Mouse (Mus musculus): ENCODE measurements around the gene Vkorc1. TPM values are rescaled to one million over a fixed set of nuclear protein-coding genes. Genes with fewer than 3 reads are reported as not detected.

Vkorc1 gene
- polyA plus RNA-seq, 1 experiment from 2014 or later, result 38.2 TPM

- under 1% methylated on average over 60 of the region's 60 CpGs for WGBS (ENCODE audit: missing documents)
- Histone ChIP-seq H3K4me3 (ENCODE audit: inconsistent target) (peak within 1 kb of the TSS; percentile 77), H3K27ac (peak within 1 kb of the TSS; percentile 92), H3K36me3 (ENCODE audit: inconsistent target) (peaks cover 38% of the 10 kb centered on the region), H3K79me2 (ENCODE audit: inconsistent target) (peaks cover 86% of the 10 kb centered on the region)
These were observed 18.7 kb downstream of the Vkorc1 start, which contains the start of gene Zfp668 for GRCm38 (mm10) chr7:127876467-127877348. Gene Zfp668 (minus strand): TSS chr7:127876828.

GRCm38 (mm10) chr7:127876041-127876466 lies 19.4 kb downstream of the Vkorc1 start, which contains the start of gene Zfp646:
Gene Zfp646 (plus strand): TSS chr7:127876221.
- Histone ChIP-seq H3K27ac (peak within 1 kb of the TSS; percentile 92), H3K36me3 (ENCODE audit: inconsistent target) (peaks cover 31% of the 10 kb centered on the region), H3K79me2 (ENCODE audit: inconsistent target) (peaks cover 86% of the 10 kb centered on the region), H3K4me3 (ENCODE audit: inconsistent target) (peak within 1 kb of the TSS; percentile 78)
- WGBS (ENCODE audit: missing documents), result under 1% methylated on average over 40 of the region's 41 CpGs

- H3K27ac ChIP-seq, result peak overlapping the region; percentile 65
- peak overlapping the region; percentile 78 for H3K4me3 ChIP-seq (ENCODE audit: inconsistent target)
- H3K36me3 ChIP-seq (ENCODE audit: inconsistent target), result peaks cover 27% of the 10 kb centered on the region
- H3K79me2 ChIP-seq (ENCODE audit: inconsistent target), result peaks cover 86% of the 10 kb centered on the region
- WGBS (ENCODE audit: missing documents), result under 1% methylated on average over 38 of the region's 43 CpGs
These were observed 19.8 kb downstream of the Vkorc1 start for GRCm38 (mm10) chr7:127875627-127876001.

DNA sequence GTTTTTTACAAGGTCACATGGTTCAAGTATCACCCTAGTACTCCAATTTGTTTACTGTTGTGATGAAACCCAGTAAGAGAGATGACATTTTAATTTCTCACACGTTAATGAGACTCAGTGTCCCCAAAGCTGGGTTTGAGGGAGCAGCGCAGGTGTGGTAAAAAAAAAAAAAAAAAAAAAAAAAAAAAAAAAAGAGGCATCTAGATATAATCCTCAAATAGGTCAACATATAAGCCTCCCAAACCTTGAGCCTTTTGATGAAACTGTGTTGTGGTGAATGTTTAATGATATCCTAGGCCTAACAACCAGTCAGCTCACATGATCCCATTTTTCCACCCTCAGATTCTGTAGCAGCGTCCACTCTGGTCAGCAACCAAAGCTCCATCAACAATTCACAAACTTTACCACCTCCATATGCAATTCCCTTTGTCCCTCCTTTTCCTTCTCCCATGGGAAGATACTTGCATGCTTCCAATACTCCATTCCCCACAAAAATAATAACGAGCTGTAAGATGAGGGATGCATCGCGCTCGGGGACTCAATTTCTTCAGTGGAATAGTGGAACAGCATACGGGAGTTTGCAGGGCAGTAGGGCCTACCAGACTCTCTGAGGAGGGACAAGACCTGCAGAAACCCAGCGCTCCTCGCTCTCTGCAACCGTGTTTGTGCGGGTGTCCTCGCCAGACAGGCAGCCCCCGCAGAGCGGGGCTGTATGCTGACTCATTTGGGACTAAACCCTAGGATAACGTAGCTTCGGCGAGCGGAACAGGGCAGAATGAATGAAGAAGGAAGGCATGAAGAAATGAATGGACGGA lies 20.4 kb downstream of the Vkorc1 start:
- 0% methylated on average over 18 of the region's 20 CpGs for WGBS (ENCODE audit: missing documents)
- Histone ChIP-seq H3K79me2 (ENCODE audit: inconsistent target) (peaks cover 86% of the 10 kb centered on the region), H3K27ac (peak overlapping the region; percentile 65), H3K4me3 (ENCODE audit: inconsistent target) (peak overlapping the region; percentile 78), H3K36me3 (ENCODE audit: inconsistent target) (peaks cover 21% of the 10 kb centered on the region)

- Histone ChIP-seq H3K27ac (no peak overlapping the region), H3K4me3 (ENCODE audit: inconsistent target) (no peak overlapping the region), H3K79me2 (ENCODE audit: inconsistent target) (peaks cover 70% of the 10 kb centered on the region), H3K36me3 (ENCODE audit: inconsistent target) (peaks cover 20% of the 10 kb centered on the region)
- WGBS (ENCODE audit: missing documents), result 90% methylated on average over 5 of the region's 5 CpGs
These were observed 25.1 kb downstream of the Vkorc1 start for GRCm38 (mm10) chr7:127870136-127870821.

DNA sequence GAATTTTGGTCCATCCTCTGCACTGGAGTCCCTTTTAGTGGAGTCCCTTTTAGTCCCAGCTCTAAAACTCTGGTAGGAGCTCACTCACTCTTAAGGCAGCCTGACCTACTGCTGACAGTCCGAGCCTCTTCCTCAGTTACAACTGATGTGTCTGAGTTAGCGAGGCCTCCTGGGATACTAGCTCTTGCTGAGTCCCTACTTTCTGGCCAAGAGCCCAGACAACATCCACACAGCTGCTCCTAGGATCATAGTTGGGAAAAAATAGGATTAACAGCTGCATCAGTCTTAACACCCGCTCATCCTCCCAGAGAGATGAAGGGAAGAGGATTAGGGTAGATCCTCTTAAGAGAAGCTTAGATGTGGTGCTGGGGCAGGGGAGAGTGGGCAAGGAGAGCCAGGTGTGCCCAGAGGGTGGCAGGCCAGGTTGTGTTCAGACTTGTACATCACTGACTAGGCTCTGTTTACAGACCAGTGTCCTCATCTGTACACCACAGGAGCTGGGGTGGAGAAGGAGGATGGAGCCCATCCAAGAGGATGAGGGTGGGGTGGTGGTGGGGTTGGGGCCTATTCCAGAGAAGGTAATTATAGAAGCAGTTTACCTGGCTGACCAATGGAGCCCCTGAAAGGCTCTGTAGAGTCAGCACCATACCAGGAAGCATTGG lies 26.1 kb downstream of the Vkorc1 start:
- Histone ChIP-seq H3K27ac (no peak overlapping the region), H3K4me3 (ENCODE audit: inconsistent target) (no peak overlapping the region), H3K36me3 (ENCODE audit: inconsistent target) (peaks cover 20% of the 10 kb centered on the region), H3K79me2 (ENCODE audit: inconsistent target) (peaks cover 60% of the 10 kb centered on the region)
- 91% methylated on average over 3 of the region's 3 CpGs for WGBS (ENCODE audit: missing documents)

GRCm38 (mm10) chr7:127867641-127868040 lies 27.8 kb downstream of the Vkorc1 start:
- peaks cover 44% of the 10 kb centered on the region for H3K79me2 ChIP-seq (ENCODE audit: inconsistent target)
- H3K4me3 ChIP-seq (ENCODE audit: inconsistent target), result no peak overlapping the region
- WGBS (ENCODE audit: missing documents), result 98% methylated on average over 16 of the region's 18 CpGs
- no peak overlapping the region for H3K27ac ChIP-seq
- peaks cover 20% of the 10 kb centered on the region for H3K36me3 ChIP-seq (ENCODE audit: inconsistent target)

- peaks cover 20% of the 10 kb centered on the region for H3K36me3 ChIP-seq (ENCODE audit: inconsistent target)
- no peak overlapping the region for H3K27ac ChIP-seq
- no peak overlapping the region for H3K4me3 ChIP-seq (ENCODE audit: inconsistent target)
- WGBS (ENCODE audit: missing documents), result 97% methylated on average over 12 of the region's 12 CpGs
- peaks cover 32% of the 10 kb centered on the region for H3K79me2 ChIP-seq (ENCODE audit: inconsistent target)
These were observed 29.0 kb downstream of the Vkorc1 start for GRCm38 (mm10) chr7:127866434-127866833.

GRCm38 (mm10) chr7:127858258-127858657 lies 37.2 kb downstream of the Vkorc1 start:
- Histone ChIP-seq H3K79me2 (ENCODE audit: inconsistent target) (no peaks in the 10 kb centered on the region), H3K27ac (no peak overlapping the region), H3K4me3 (ENCODE audit: inconsistent target) (no peak overlapping the region), H3K36me3 (ENCODE audit: inconsistent target) (no peaks in the 10 kb centered on the region)
- WGBS (ENCODE audit: missing documents), result 81% methylated on average over 6 of the region's 6 CpGs

GRCm38 (mm10) chr7:127850906-127851305 lies 44.5 kb downstream of the Vkorc1 start:
- Histone ChIP-seq H3K4me3 (ENCODE audit: inconsistent target) (peak overlapping the region; percentile 23; the same call in 1 of the 2 replicates), H3K36me3 (ENCODE audit: inconsistent target) (peaks cover 19% of the 10 kb centered on the region), H3K27ac (peak overlapping the region; percentile 97), H3K79me2 (ENCODE audit: inconsistent target) (peaks cover 13% of the 10 kb centered on the region; the same call in 1 of the 2 replicates)
- WGBS (ENCODE audit: missing documents), result 41% methylated on average over 5 of the region's 5 CpGs

DNA sequence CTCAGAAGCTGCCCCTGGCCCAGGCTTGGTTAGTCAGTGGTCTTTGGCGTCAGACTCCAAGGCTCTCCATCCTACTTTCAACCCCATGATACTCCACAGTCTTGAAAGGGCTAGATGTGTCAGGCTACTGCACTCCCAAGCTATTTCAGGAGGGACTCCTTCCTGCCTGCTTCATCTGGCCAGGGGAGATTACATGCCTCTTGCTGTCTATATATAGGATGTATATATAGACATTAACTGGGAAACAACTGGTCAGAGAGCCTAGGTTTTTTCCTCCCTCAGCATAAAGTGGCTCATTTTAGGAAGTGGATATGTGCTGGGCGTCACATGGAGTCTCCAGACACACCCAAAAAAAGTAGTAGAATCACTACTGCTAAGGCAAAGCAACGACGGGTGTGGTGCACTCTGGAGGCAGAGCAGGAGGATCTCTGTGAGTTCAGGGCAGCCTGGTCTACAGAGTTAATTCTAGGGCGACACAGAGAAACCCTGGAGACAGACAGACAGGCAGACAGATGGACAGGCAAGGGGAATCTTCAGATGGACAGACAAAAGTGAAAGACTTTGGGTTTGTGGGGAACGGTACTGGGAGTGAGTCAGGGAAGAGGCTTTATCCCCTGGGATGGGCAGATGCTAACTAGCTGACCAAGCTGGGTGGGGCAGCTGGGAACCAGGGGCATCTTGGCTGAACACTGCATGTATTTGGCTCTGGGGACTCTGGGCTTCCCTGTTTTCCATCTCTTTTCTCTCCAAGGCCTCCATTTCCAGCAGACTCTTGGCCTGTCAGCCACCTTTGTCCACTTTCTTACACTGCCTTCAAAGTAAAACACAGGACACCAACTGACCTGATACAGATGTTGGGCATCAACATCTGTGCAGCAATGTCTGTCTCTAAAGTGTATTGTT lies 45.2 kb downstream of the Vkorc1 start:
- Histone ChIP-seq H3K36me3 (ENCODE audit: inconsistent target) (peaks cover 26% of the 10 kb centered on the region), H3K79me2 (ENCODE audit: inconsistent target) (peaks cover 19% of the 10 kb centered on the region; the same call in 1 of the 2 replicates), H3K4me3 (ENCODE audit: inconsistent target) (peak overlapping the region; percentile 23; the same call in 1 of the 2 replicates), H3K27ac (peak overlapping the region; percentile 97)
- WGBS (ENCODE audit: missing documents), result 38% methylated on average over 6 of the region's 6 CpGs

Measured in macrophage (primary cell).